Mouse (Mus musculus) midbrain, embryonic 15.5 days (tissue): ENCODE measurements around the gene Trip11. TPM values are rescaled to one million over a fixed set of nuclear protein-coding genes. Genes with fewer than 3 reads are reported as not detected.

Experiments
- ATAC-seq: fragments of 200-750 bp; cut with Nextera tagmentation; replicated peaks from 2 replicates; pipeline ENCODE4 v1.8.0; 2017; ENCODE audit warnings: moderate TSS enrichment
- H3K27ac ChIP-seq: fragments of 300-500 bp; sonication (generic); 2 replicates; pipeline ENCODE4 v1.5.1; 2015; ENCODE audit warnings: mild to moderate bottlenecking, inconsistent platforms
- H3K27me3 ChIP-seq: fragments of 300-500 bp; sonication (generic); replicated peaks from 2 replicates; pipeline ENCODE4 v1.6.1; 2015; ENCODE audit warnings: inconsistent platforms
- H3K36me3 ChIP-seq: fragments of 300-500 bp; sonication (generic); replicated peaks from 2 replicates; pipeline ENCODE4 v1.6.1; 2015; ENCODE audit warnings: inconsistent platforms
- H3K4me1 ChIP-seq: fragments of 300-500 bp; sonication (generic); 2 replicates; pipeline ENCODE4 v1.6.1; 2015; ENCODE audit warnings: inconsistent platforms
- H3K4me2 ChIP-seq: fragments of 300-500 bp; sonication (generic); 2 replicates; pipeline ENCODE4 v1.6.1; 2015; ENCODE audit warnings: inconsistent platforms, mild to moderate bottlenecking, moderate library complexity
- H3K4me3 ChIP-seq: fragments of 300-500 bp; sonication (generic); 2 replicates; pipeline ENCODE4 v1.5.1; 2015; ENCODE audit warnings: mild to moderate bottlenecking, inconsistent platforms
- H3K9ac ChIP-seq: fragments of 300-500 bp; sonication (generic); 2 replicates; pipeline ENCODE4 v1.6.1; 2015; ENCODE audit warnings: mild to moderate bottlenecking, inconsistent platforms
- H3K9me3 ChIP-seq: fragments of 300-500 bp; sonication (generic); 2 replicates; pipeline ENCODE4 v1.6.1; 2016; ENCODE audit warnings: inconsistent platforms
- WGBS: fragments of 180-500 bp; shearing (Covaris S2); methylation state at CpG from one replicate; pipeline ENCODE4 v1.1.7; 2015; ENCODE audit warnings: mixed read lengths; 5-methylcytosine and 5-hydroxymethylcytosine counted together
- polyA plus RNA-seq: library from polyadenylated mRNA; unstranded; fragments of >200 nt; fragmentation: Nextera tagmentation; extraction: Ambion mirVana; gene quantifications from 2 replicates; pipeline ENCODE4 v1.2.1, GENCODE M21; 2015

Gene Trip11
- polyA plus RNA-seq, 1 experiment from 2014 or later, result 26.5 TPM

- H3K4me3 ChIP-seq, result no peak overlapping the region
- no peak overlapping the region for H3K9ac ChIP-seq
- no peak overlapping the region for H3K4me2 ChIP-seq
- no peaks in the 10 kb centered on the region for H3K27me3 ChIP-seq
- H3K4me1 ChIP-seq, result no peaks in the 10 kb centered on the region
- WGBS, result 92% methylated on average over 10 of the region's 10 CpGs
- H3K9me3 ChIP-seq, result no peaks in the 10 kb centered on the region
- no peak overlapping the region for H3K27ac ChIP-seq
- 0 out of 2 replicates have a peak, but pooled peaks cover 7% of the 10 kb centered on the region for H3K36me3 ChIP-seq
- no peak for ATAC-seq
Measured at GRCm38 (mm10) chr12:101836546-101837274, 76.4 kb downstream of the Trip11 start.

DNA sequence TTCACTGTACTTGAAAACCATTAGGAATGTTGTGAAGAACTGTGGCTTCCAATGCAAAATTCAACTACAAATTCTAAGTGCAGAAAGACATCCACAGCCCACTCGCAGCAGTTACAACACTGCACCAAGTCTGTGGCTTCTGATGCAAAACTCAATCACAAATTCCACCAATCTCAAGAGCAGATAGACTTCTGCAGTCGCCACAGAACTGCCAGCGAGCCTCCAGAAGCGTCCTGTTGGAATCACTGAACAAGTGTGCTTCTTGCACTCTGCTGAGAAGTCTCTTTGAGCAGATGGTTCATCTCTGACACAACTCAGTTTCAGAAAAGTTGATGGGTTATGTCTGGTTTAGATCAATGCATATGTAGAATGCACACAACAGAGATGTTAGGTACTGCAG, 78.4 kb downstream of the Trip11 start:
- Histone ChIP-seq H3K4me3 (no peak overlapping the region), H3K4me1 (no peaks in the 10 kb centered on the region), H3K36me3 (0 out of 2 replicates have a peak, but pooled peaks cover 7% of the 10 kb centered on the region), H3K9me3 (no peaks in the 10 kb centered on the region), H3K27ac (no peak overlapping the region), H3K4me2 (no peak overlapping the region), H3K27me3 (no peaks in the 10 kb centered on the region), H3K9ac (no peak overlapping the region)
- no peak for ATAC-seq
- 97% methylated on average over 4 of the region's 4 CpGs for WGBS

DNA sequence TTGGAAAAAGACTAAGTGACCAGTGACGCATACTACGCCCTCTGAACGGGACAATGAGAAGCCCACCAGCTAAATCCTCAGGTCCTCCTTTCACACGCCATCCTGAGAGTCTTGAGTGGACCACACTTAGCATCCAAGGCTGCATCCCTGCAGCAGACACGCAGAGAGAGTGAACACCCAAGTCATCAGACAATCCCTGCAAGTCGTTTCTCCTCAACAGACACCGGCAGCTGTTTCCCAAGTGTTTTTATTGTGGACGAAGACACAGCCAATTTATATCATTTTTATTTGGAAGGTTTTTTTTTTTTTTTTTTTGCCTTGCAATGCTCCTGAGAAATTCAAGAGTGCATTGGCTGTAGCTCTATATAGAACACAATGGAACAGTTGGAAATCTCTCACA, 79.3 kb downstream of the Trip11 start:
- no peaks in the 10 kb centered on the region for H3K9me3 ChIP-seq
- 0 out of 2 replicates have a peak, but pooled peaks cover 5% of the 10 kb centered on the region for H3K36me3 ChIP-seq
- H3K4me2 ChIP-seq, result no peak overlapping the region
- no peak for ATAC-seq
- no peaks in the 10 kb centered on the region for H3K4me1 ChIP-seq
- H3K4me3 ChIP-seq, result no peak overlapping the region
- H3K27me3 ChIP-seq, result no peaks in the 10 kb centered on the region
- WGBS, result 89% methylated on average over 8 of the region's 8 CpGs
- H3K27ac ChIP-seq, result no peak overlapping the region
- no peak overlapping the region for H3K9ac ChIP-seq

GRCm38 (mm10) chr12:101833115-101833506, 80.0 kb downstream of the Trip11 start:
- 97% methylated on average over 6 of the region's 6 CpGs for WGBS
- no peak for ATAC-seq
- Histone ChIP-seq H3K4me2 (no peak overlapping the region), H3K27ac (no peak overlapping the region), H3K4me1 (no peaks in the 10 kb centered on the region), H3K36me3 (0 out of 2 replicates have a peak, but pooled peaks cover 4% of the 10 kb centered on the region), H3K9me3 (no peaks in the 10 kb centered on the region), H3K9ac (no peak overlapping the region), H3K4me3 (no peak overlapping the region), H3K27me3 (no peaks in the 10 kb centered on the region)

DNA sequence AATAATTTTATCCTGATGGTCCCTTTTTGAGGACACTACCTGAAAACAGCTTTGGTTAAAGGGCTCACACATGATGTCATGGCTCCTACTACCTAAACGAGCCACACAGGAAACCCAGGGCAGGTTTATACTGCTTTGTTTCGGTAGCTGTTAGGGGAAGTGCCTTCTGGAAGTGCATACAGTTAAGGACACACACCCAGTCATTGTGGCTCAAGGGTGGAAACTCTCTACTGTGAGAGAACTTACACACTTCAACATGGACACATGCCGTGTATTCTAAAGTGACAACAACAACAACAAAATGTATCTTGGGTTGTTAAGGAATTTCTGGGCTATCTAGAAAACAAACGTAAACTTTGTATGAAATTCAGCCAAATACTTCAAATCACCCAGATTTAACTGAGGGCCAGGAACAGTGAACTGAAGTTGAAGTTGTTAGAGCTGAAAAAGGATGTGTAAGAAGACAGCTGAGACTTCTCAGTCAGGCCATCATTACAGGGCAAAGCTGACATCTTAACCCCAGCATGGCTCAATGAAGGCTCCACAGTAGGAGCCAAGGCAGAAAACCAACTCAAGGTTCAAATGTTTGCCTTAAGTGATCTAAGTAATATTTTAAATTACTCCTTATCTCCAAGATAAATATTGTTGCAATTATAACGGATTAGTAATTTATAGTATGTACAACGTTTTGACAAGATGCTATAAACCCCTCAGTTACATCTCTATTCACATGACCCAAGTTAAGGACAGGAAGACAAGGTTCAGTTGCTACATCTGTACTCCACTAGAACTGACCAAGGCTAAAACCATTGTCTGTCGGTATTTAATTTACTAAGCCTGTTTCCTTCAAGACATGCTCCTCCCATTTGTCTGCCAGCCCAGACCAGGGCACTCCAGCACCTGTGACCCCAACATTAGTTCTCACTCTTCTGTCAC, 80.6 kb downstream of the Trip11 start:
- Histone ChIP-seq H3K9me3 (no peaks in the 10 kb centered on the region), H3K27ac (no peak overlapping the region), H3K4me1 (no peaks in the 10 kb centered on the region), H3K9ac (no peak overlapping the region), H3K27me3 (no peaks in the 10 kb centered on the region), H3K36me3 (0 out of 2 replicates have a peak, but pooled peaks cover 4% of the 10 kb centered on the region), H3K4me2 (no peak overlapping the region), H3K4me3 (no peak overlapping the region)
- no peak for ATAC-seq
- 91% methylated on average over 7 of the region's 7 CpGs for WGBS

DNA sequence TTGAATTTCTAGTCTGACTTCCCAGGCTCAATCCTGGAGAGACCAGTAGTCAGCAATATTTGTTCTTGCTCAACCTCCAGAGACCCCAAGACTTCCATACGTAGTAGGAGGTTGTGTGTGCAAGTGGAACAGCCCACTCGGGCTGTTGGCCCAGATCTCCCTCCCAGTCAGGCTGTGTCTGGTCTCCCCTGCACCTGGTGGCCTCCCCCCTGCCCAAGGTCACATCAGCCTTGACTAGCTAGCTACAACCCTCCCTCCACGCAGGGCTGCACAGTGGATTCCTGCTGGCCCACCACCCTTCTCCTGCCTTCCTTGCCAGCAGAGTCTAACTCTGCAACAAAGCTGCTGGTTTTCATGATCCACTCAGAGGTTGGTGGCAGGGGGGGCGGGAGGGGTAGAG, 81.8 kb downstream of the Trip11 start:
- Histone ChIP-seq H3K36me3 (no peaks in the 10 kb centered on the region), H3K9me3 (no peaks in the 10 kb centered on the region), H3K4me2 (no peak overlapping the region), H3K4me3 (no peak overlapping the region), H3K27me3 (no peaks in the 10 kb centered on the region), H3K27ac (no peak overlapping the region), H3K4me1 (no peaks in the 10 kb centered on the region), H3K9ac (no peak overlapping the region)
- ATAC-seq, result no peak
- WGBS, result 67% methylated on average over 4 of the region's 4 CpGs

- no peak overlapping the region for H3K9ac ChIP-seq
- ATAC-seq, result no peak
- H3K9me3 ChIP-seq, result no peaks in the 10 kb centered on the region
- H3K4me3 ChIP-seq, result no peak overlapping the region
- H3K27ac ChIP-seq, result no peak overlapping the region
- 92% methylated on average over 4 of the region's 4 CpGs for WGBS
- peaks cover 7% of the 10 kb centered on the region; the same call in 1 of the 2 replicates for H3K27me3 ChIP-seq
- no peaks in the 10 kb centered on the region for H3K36me3 ChIP-seq
- H3K4me2 ChIP-seq, result no peak overlapping the region
- peaks cover 14% of the 10 kb centered on the region for H3K4me1 ChIP-seq
Measured at GRCm38 (mm10) chr12:101823161-101823560, 89.9 kb downstream of the Trip11 start.

DNA sequence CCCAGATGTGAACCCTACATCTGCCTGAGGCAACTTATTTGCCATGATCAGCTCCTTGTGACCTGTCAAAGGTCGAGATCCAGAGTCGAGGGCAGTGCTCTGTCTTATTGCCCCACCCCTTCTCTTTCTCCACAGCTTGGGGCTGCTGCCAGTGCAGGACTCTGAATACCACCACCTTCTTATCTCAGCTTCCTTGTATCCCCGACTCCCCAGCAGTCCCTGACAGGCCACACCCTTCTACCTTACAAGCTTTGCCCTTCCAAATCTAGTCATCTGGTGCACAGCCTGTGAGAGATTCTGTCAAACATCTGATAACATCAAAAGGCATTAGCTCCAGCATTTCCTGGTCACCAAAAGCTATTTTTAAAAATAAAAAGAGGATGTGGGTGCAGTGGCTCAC, 91.5 kb downstream of the Trip11 start:
- no peaks in the 10 kb centered on the region for H3K36me3 ChIP-seq
- no peak overlapping the region for H3K4me2 ChIP-seq
- ATAC-seq, result no peak
- H3K9ac ChIP-seq, result no peak overlapping the region
- H3K4me1 ChIP-seq, result peaks cover 17% of the 10 kb centered on the region
- 48% methylated on average over 3 of the region's 3 CpGs for WGBS
- H3K27ac ChIP-seq, result no peak overlapping the region
- no peaks in the 10 kb centered on the region for H3K9me3 ChIP-seq
- peaks cover 10% of the 10 kb centered on the region; the same call in 1 of the 2 replicates for H3K27me3 ChIP-seq
- H3K4me3 ChIP-seq, result no peak overlapping the region

- Histone ChIP-seq H3K27ac (no peak overlapping the region), H3K27me3 (peaks cover 12% of the 10 kb centered on the region; the same call in 1 of the 2 replicates), H3K9me3 (no peaks in the 10 kb centered on the region), H3K4me3 (peak overlapping the region; percentile 53; the same call in 1 of the 2 replicates), H3K36me3 (no peaks in the 10 kb centered on the region), H3K4me2 (peak overlapping the region; percentile 98), H3K9ac (no peak overlapping the region), H3K4me1 (peaks cover 17% of the 10 kb centered on the region)
- ATAC-seq, result 0 out of 2 replicates have a peak, but pooled peaks have one; percentile 3
- 46% methylated on average over 9 of the region's 9 CpGs for WGBS
Measured at GRCm38 (mm10) chr12:101819570-101819969, 93.5 kb downstream of the Trip11 start.

DNA sequence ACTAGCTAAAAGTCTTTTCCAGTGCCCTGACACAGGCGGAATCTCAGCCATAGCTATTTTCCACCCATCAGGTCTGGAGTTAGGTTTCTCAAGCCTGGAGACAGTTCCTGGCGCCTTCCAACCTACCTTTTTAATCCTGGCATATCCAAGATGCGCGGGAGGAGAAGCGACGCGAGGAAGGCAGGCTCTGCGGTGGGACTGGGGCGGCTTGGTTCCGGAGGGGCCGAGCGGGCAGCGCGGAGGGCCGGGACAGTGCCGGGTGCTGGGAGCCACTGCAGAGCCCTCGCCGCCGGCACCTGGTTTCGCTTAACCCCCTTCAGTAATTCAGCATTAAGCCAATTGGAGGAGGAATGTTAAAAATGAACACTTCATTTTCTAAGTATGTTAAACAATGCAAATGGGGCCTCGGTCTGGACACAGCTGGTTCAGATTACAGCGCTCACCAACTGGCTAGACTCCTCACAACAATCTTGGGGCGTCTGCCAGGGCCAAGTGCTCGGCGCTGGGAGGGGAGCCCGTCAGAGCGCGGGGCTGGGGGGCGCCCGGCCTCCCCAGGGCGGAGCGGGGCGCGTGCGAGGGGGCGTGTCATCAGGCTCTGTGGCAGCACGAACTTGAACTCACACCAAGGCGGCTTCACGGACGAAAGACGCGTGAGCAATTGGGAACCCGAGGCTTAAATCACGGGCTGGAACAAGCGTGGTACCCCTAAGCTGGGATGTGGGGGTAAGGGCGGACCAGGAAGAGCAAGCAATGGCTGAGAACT, 94.3 kb downstream of the Trip11 start, which contains the start of gene Fbln5:
Gene Fbln5, minus strand, starts transcription at position 448 of the 763 bp plus-strand sequence.
- Histone ChIP-seq H3K4me3 (peak within 1 kb of the TSS; percentile 53), H3K27ac (no peak within 1 kb of the TSS), H3K36me3 (no peaks in the 10 kb centered on the region), H3K27me3 (peaks cover 12% of the 10 kb centered on the region; the same call in 1 of the 2 replicates), H3K9me3 (no peaks in the 10 kb centered on the region), H3K4me1 (peaks cover 17% of the 10 kb centered on the region), H3K4me2 (peak within 1 kb of the TSS; percentile 98), H3K9ac (peak within 1 kb of the TSS; percentile 53)
- WGBS, result under 1% methylated on average over 46 of the region's 46 CpGs
- peak; percentile 87 for ATAC-seq

GRCm38 (mm10) chr12:101818246-101818607, 94.8 kb downstream of the Trip11 start:
- peaks cover 12% of the 10 kb centered on the region; the same call in 1 of the 2 replicates for H3K27me3 ChIP-seq
- 34% methylated on average over 11 of the region's 11 CpGs for WGBS
- no peak overlapping the region for H3K27ac ChIP-seq
- peak overlapping the region; percentile 53 for H3K9ac ChIP-seq
- peak overlapping the region; percentile 53 for H3K4me3 ChIP-seq
- H3K9me3 ChIP-seq, result no peaks in the 10 kb centered on the region
- H3K36me3 ChIP-seq, result no peaks in the 10 kb centered on the region
- peak overlapping the region; percentile 98 for H3K4me2 ChIP-seq
- ATAC-seq, result no peak
- peaks cover 17% of the 10 kb centered on the region for H3K4me1 ChIP-seq
